Mouse (Mus musculus) heart, adult 2 months (tissue): ENCODE data around the gene Art3. TPM values are rescaled to one million over a fixed set of nuclear protein-coding genes. Genes with fewer than 3 reads are reported as not detected.
A peak's percentile ranks its signal among the peaks of the same experiment; 100 is the strongest.

Experiments
- DNase-seq, 2 experiments: peaks; one replicate each; pipeline ENCODE4 v3.0.0; 2021
- H3K27ac ChIP-seq: fragments of 200-600 bp; 2 replicates; pipeline ENCODE4 v1.8.1; 2022
- H3K27me3 ChIP-seq: fragments of 200-500 bp; 2 replicates; pipeline ENCODE4 v1.6.1; 2012; ENCODE audit warnings: mild to moderate bottlenecking, low read length, inconsistent platforms, mixed read lengths; ENCODE audit not compliant: control insufficient read depth, insufficient read depth
- H3K36me3 ChIP-seq: fragments of 200-500 bp; 2 replicates; pipeline ENCODE4 v1.6.1; 2012; ENCODE audit warnings: low read length, inconsistent platforms; ENCODE audit not compliant: control insufficient read depth, insufficient read depth
- H3K4me1 ChIP-seq: fragments of 200-500 bp; 2 replicates; pipeline ENCODE4 v1.6.1; 2011; ENCODE audit warnings: low read length; ENCODE audit not compliant: control insufficient read depth, insufficient read depth
- H3K4me3 ChIP-seq: fragments of 200-600 bp; 2 replicates; pipeline ENCODE4 v1.8.1; 2022
- H3K79me2 ChIP-seq: fragments of 200-500 bp; replicated peaks from 2 replicates; pipeline ENCODE4 v1.6.1; 2012; ENCODE audit warnings: mild to moderate bottlenecking, inconsistent platforms, low read length, moderate library complexity, mixed read lengths; ENCODE audit not compliant: control insufficient read depth, insufficient read depth
- H3K9ac ChIP-seq: fragments of 200-500 bp; 2 replicates; pipeline ENCODE4 v1.6.1; 2012; ENCODE audit warnings: low read depth, mild to moderate bottlenecking, control low read depth, inconsistent platforms, low read length, mixed read lengths
- CTCF ChIP-seq: fragments of 200-600 bp; IDR thresholded peaks from 2 replicates; pipeline ENCODE4 v1.8.1; 2022; ENCODE audit warnings: antibody characterized with exemption, mild to moderate bottlenecking, moderate library complexity
- EP300 ChIP-seq: fragments of 200-500 bp; IDR thresholded peaks from 2 replicates; pipeline ENCODE4 v1.6.1; 2011; ENCODE audit warnings: low read depth, low read length, control low read depth; ENCODE audit not compliant: insufficient read depth
- POLR2A ChIP-seq: fragments of 200-500 bp; IDR thresholded peaks from 2 replicates; pipeline ENCODE4 v1.6.1; 2011; ENCODE audit warnings: mild to moderate bottlenecking, low read depth, low read length, control low read depth; ENCODE audit not compliant: insufficient read depth
- WGBS: fragments of 180-500 bp; shearing (Covaris S2); methylation state at CpG from one replicate; pipeline ENCODE4 v1.1.7; 2018; 5-methylcytosine and 5-hydroxymethylcytosine counted together
- intact Hi-C: fragments of 180-260 bp; cut with DNase I; formaldehyde crosslinking; loops from one replicate; pipeline ENCODE4 v1.15.1; 2025
- long read RNA-seq: library from polyadenylated mRNA; stranded (forward); transcript quantifications from one replicate; pipeline ENCODE4 v2.0.0, GENCODE M21; 2021
- polyA plus RNA-seq: library from polyadenylated mRNA; depleted of rRNA; stranded (reverse); fragments of >200 nt; gene quantifications from 2 replicates; pipeline ENCODE4 v1.2.3, GENCODE M21; 2012; rRNA removed
- total RNA-seq, 2 experiments: library from RNA; stranded (reverse); gene quantifications; 2 replicates each; pipeline ENCODE4 v1.2.3; 2021

Art3 gene
- total RNA-seq (100 to 1,000 TPM; 622 to 797 TPM), polyA plus RNA-seq (268 and 420 TPM in 2 replicates)
- long read RNA-seq, partial matches to known transcripts: 19 of 168 reads
- long read RNA-seq, other reads (novel, unspliced or antisense): 147 of 168 reads

DNA sequence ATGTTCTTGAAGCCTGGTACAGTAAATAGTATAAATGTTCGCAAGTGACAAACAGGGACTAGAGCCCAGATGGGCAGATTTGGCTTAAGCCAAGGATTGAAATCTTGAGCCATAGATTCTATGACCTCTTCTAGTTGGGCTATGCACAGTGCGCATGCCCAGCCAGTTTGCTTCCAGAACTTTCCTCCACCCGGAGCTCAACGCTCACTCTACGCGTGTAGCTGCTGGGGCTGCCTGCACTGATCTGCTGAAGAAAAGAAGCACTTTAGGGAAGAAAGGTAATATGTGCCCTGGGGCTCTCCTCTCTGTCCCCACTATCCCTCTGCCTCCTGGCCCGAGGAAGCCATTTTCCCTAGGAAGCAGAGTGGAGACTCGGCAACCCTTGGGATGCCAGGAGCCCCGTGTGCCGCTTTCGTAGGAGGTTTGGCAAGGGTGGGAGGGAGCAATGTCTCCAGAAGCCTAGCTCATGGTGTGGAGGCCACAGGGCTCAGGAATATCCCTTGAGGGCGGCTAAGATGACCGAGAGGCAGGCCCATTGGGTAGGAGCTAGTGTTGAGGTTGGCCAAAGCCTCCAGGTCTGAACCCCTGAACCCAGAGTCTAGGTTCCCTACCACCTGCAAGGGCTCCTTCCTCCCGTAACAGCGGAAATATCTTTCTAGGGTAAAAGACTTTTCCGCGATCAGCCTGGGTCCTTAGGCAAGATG lies at the start of gene Art3:
TSS of gene Art3 (plus strand) at position 193 of the 704 bp plus-strand sequence.
- H3K27ac ChIP-seq: peak within 1 kb of the TSS; percentile 84
- peak within 1 kb of the TSS; percentile 51 for H3K4me3 ChIP-seq
- WGBS: 70% methylated on average over 17 of the region's 17 CpGs
- H3K79me2 ChIP-seq: no peaks in the 10 kb centered on the region
- no peaks in the 10 kb centered on the region for H3K36me3 ChIP-seq
- H3K9ac ChIP-seq: peak within 1 kb of the TSS; percentile 11
- H3K4me1 ChIP-seq: peaks cover 3% of the 10 kb centered on the region; the same call in 1 of the 2 replicates
- no peaks in the 10 kb centered on the region for H3K27me3 ChIP-seq
- no peak for TF ChIP-seq POLR2A
- TF ChIP-seq EP300: no peak
- TF ChIP-seq CTCF: no peak
- peak; percentile 18 to 34 for DNase-seq
- intact Hi-C loops: loop anchor here (2.0 kb wide), 1 partner anchor 17 kb away; no protein-coding TSS in a partner anchor

- TF ChIP-seq EP300 (no peak), CTCF (no peak), POLR2A (no peak)
- 49% methylated on average over 4 of the region's 4 CpGs for WGBS
- Histone ChIP-seq H3K36me3 (peaks cover 2% of the 10 kb centered on the region), H3K27ac (no peak overlapping the region), H3K4me3 (no peak overlapping the region), H3K4me1 (peaks cover 5% of the 10 kb centered on the region), H3K79me2 (no peaks in the 10 kb centered on the region), H3K27me3 (no peaks in the 10 kb centered on the region), H3K9ac (no peak overlapping the region)
- intact Hi-C loops: no loop called here
- DNase-seq: peak; percentile 47 to 56
These were observed 49.1 kb upstream of the Art3 start for GRCm38 (mm10) chr5:92282571-92282970.

DNA sequence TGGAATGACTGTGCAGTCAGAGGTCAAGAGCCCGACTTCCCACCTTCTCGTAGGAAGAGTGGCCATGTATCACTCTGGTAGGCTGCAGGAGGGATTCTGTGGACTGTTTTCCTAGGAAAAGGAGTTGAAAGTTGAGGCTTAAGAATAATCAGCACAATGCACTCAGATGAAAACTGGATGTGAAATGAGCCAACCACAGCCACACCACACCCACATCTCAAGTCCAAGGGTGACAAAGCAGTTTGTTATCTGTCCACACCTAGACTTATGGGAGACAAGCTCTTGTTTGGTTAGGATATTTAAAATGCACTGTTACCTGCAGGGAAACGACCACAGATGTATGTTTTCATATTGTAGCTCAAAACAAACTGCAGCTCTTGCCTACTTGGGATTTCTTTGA lies 48.5 kb upstream of the Art3 start:
- intact Hi-C loops: no loop called here
- no peak for DNase-seq
- Histone ChIP-seq H3K79me2 (no peaks in the 10 kb centered on the region), H3K36me3 (peaks cover 2% of the 10 kb centered on the region), H3K4me1 (peaks cover 5% of the 10 kb centered on the region), H3K9ac (no peak overlapping the region), H3K27ac (no peak overlapping the region), H3K4me3 (no peak overlapping the region), H3K27me3 (no peaks in the 10 kb centered on the region)
- no peak for TF ChIP-seq CTCF
- 39% methylated on average over 3 of the region's 3 CpGs for WGBS

DNA sequence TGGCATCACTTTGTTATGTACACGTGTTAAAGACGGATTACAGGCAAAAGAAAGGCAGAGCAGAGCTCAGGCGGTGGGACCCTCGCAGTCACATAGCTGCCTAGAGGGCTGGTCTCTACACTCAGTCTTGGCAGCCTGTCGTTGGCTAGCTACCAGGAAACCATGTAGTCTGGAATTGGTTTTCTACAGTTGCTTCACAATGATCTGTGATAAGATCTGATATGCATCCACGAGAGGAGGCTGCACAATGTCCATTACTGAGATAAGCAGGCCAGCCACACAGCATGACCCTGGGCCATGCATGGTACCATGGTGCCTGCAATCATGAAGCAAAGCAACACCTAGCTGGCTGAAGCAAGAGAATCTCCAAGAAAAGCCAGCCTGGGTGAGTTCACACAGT lies 43.8 kb upstream of the Art3 start:
- intact Hi-C loops: no loop called here
- no peak for DNase-seq
- H3K36me3 ChIP-seq: peaks cover 2% of the 10 kb centered on the region
- H3K4me3 ChIP-seq: no peak overlapping the region
- no peak for TF ChIP-seq EP300
- TF ChIP-seq POLR2A: no peak
- TF ChIP-seq CTCF: no peak
- 80% methylated on average over 6 of the region's 6 CpGs for WGBS
- H3K27ac ChIP-seq: no peak overlapping the region
- H3K4me1 ChIP-seq: peaks cover 4% of the 10 kb centered on the region
- H3K27me3 ChIP-seq: no peaks in the 10 kb centered on the region
- no peaks in the 10 kb centered on the region for H3K79me2 ChIP-seq
- H3K9ac ChIP-seq: no peak overlapping the region

DNA sequence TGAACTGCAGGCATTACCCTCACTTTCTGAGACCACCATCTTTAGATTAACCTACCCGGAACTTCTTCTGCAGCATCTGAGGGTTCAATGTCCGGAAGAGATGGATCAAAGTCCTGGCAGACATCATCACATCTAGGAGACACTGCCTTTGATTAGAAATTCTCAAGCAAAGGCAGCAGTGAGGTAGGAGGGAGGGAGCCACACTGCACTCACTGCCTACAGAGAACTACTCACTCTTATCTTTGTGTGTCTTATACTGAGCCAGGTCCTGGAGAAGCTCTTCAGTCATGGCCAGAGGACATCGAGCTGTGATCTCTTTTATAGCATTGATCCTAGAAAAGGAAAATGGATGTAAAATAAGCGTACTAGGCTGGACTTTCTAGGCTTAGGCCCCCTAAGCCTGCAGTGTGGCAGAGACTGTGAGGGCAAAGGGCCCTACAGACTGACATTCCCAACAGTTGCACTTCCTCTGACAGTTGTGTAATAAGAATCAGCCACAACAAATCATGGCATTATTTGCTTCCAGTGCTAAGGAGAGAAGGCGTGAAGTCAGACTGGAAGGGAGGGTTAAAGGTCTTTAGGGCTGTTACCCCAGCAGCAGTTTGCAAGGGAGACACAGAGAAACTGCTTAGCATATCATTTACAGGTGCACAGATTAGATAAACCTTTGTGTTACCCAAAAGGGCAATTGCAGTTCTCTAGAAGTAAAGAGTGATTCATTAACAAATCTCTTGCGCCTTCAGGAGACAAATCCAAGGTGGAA lies 39.8 kb upstream of the Art3 start:
- 92% methylated on average over 6 of the region's 6 CpGs for WGBS
- no peaks in the 10 kb centered on the region for H3K4me1 ChIP-seq
- H3K4me3 ChIP-seq: no peak overlapping the region
- H3K9ac ChIP-seq: no peak overlapping the region
- no peak for DNase-seq
- no peak overlapping the region for H3K27ac ChIP-seq
- TF ChIP-seq POLR2A: no peak
- no peak for TF ChIP-seq EP300
- no peak for TF ChIP-seq CTCF
- H3K36me3 ChIP-seq: no peaks in the 10 kb centered on the region
- intact Hi-C loops: no loop called here
- no peaks in the 10 kb centered on the region for H3K79me2 ChIP-seq
- H3K27me3 ChIP-seq: no peaks in the 10 kb centered on the region

- H3K27me3 ChIP-seq: no peaks in the 10 kb centered on the region
- no peaks in the 10 kb centered on the region for H3K36me3 ChIP-seq
- WGBS: 88% methylated on average over 2 of the region's 2 CpGs
- no peaks in the 10 kb centered on the region for H3K79me2 ChIP-seq
- H3K4me1 ChIP-seq: no peaks in the 10 kb centered on the region
- DNase-seq: no peak
- TF ChIP-seq POLR2A: no peak
- no peak for TF ChIP-seq EP300
- TF ChIP-seq CTCF: no peak
- H3K9ac ChIP-seq: no peak overlapping the region
- intact Hi-C loops: no loop called here
- no peak overlapping the region for H3K4me3 ChIP-seq
- no peak overlapping the region for H3K27ac ChIP-seq
These were observed 37.1 kb upstream of the Art3 start for GRCm38 (mm10) chr5:92294525-92294924.
